Mouse (Mus musculus): Measurements from ENCODE around the gene Heatr1. TPM values are rescaled to one million over a fixed set of nuclear protein-coding genes. Genes with fewer than 3 reads are reported as not detected.

Heatr1 gene
- 10 to 100 TPM; 24.9 to 28.9 TPM for total RNA-seq (2021)

DNA sequence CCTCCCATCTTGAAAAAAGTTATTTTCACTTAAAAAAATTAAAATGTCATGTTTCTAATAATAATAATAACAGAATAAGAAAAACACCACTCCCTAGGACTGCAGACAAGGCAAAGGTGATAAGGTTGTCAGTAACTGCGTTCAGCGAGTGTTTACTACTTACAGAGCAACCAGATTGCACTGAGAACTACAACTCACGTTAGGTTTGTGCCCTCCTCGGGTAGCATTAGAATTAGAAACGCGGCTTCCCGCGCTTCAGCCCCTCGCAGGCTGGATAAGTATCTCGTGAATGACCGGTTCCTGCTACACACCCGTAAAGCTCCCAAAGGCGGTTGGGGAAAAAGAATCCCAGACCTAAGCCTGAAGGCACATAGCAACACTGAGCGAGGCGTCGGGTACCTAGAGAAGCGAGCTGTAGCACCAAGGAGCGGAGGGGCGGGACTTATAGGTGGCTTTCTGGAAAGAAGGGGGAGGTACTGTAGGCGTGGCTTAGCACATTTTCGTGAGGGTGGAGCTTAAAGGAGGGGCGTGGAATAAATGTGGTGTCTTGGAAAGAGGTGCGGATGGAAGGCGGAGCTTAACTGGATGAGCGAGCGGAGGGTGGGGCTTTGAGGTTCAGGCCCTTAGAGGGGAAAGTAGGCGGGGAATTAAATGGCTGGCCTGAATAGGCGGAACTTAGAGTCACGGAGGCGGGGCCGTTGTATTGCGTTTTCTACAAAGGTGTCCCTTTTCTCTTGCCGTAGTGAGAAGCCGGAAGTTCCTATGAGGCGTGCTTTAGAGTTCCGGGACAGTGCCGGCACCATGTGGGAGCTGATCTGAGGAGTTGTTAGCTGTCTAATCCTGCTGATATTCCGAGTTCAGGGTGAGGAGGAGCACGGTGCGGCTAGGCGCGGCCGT lies at the start of gene Heatr1:
Heatr1 (plus strand) TSS at position 419 of the 897 bp plus-strand sequence.
- intact Hi-C loops (cut with DNase I) = no loop called here
- peak; percentile 93 to 98 for DNase-seq (ENCODE audit: low spot score in 2 of 2)

DNA sequence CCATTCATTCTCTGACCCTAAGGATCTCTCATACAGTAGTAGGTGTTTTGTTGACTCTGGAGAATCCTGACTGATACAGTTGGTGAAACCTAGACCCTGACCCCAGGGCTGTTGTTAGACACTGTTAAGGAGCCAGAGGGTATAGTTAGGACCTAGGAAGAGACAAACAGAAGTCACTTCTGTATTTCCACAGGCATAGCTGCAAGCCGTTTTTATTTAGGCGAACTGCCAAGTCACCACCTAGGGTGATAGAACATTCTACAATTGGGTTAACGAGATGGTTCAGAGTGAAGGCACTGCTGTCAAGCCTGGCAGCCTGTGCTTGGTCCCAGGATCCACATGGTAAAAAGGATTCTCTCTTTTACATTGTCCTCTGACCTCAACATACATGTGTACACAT lies 48.0 kb upstream of the Heatr1 start:
- intact Hi-C loops (cut with DNase I) = no loop called here
- DNase-seq (ENCODE audit: low spot score in 2 of 2) = no peak

DNA sequence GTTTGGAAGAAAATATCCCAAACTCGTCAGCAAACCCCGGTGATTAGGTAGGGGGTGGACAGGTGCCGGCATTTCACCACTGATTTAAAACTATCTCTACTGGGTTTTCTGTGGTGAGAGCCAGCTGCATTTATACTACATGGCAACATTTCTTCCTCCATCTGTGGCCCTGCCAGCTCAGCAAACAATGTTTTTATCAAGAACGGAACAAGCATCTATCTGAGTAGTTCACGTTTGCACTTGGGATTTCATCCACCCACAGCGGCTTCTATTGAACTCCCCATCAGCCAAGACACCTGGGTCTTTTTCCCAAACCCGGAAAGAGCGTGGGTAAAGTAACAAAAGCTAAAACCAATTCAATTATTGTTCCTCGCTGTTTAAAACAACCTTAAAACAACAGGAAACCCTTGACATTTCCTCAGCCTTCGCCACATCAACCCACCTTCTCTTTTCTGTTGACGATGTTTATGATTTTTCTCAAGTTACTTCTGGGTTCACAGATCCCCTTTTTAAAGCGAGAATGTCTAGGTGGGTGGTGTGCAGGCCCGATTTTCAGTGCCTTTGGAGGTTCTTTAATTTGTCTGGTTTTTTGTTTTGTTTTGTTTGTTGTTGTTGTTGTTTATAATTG lies 45.5 kb upstream of the Heatr1 start:
- intact Hi-C loops (cut with DNase I) = no loop called here
- no peak for DNase-seq (ENCODE audit: low spot score in 2 of 2)

DNA sequence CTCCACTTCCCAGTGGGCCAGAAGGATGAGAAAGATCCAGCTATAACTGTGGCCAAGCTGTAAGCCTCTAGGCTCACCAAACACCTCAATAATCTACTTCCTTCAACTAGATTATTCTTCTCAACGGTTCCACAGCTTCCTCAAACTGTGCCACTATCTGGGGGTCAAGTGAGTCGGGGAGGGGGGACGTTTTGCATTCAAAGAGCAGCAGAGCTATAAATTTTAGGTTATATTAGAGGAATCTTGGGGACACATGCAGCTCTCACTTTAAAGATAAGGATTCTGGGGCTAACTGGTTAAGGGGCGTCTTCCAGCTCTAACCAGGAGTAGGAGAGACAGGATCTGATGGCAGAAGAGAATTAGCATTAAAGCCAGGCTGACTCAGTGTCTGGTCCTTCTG lies 38.6 kb upstream of the Heatr1 start:
- no peak for DNase-seq (ENCODE audit: low spot score in 2 of 2)
- intact Hi-C loops (cut with DNase I) = no loop called here

DNA sequence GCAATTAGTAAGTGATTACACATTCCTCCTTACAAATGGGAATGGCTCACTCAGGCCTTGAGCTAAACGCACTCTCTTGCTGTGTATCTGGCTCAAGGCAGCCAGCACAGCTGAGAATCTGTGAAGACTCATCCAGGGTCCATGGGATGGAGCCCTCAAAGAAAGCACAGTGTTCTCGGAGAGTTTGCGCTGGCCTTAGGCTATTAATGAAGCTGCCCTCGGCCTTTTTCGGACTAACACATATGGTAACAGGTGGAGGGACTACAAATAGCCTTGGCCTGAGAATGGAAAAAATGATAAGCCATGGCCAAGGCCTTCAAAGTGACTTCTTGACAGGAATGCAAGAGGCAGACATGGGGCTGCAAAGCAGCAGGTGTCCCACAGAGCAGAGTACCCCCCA lies 37.3 kb upstream of the Heatr1 start:
- no peak for DNase-seq (ENCODE audit: low spot score in 2 of 2)
- intact Hi-C loops (cut with DNase I) = no loop called here

DNA sequence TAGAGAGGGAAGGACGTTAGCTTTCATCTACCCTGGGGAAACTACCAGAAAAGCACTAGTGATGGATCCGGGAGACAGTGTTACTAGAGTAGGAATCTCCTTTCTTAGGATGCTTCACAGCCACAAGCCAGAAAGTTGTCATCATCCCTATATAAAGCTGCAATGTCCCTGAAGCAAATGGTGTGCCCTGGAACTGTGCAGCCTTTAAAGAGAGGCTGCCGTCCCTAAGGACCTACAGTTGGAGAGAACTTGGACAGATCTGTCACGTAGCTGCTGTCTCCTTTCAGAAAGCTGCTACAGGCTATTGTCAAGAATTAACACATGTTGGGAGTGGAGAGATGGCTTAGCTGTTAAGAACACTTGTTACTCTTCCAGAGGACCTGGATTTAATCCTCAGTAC lies 33.3 kb upstream of the Heatr1 start:
- intact Hi-C loops (cut with DNase I) = no loop called here
- no peak for DNase-seq (ENCODE audit: low spot score in 2 of 2)

DNA sequence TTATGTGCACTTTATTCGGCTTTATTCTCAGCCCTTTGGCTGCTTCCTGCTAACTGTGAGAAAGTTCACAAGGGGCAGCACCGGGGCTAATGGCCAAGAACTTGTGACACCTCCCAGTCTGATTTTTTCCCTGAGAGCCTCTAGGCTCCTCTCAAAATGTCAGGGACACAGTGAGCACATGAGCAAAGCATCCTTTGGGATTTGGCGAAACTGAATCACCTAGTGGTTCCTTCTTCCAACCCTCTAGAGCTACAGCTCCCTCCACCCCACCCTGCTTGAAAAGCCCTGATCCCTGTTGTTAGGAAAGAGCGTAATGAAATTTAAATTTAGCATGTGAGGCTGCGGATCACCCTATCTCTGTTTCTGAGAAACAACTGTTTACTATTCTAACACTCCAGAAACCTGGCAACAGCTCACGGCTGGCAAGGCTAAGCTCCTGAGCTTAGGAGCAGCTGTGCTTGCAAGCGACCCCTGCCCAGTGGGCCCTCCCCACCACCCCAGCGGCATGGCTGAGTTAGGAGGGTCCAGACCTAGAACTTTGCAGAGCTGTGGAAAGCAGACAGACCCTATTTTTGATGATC lies 25.7 kb upstream of the Heatr1 start:
- intact Hi-C loops (cut with DNase I) = no loop called here
- no peak for DNase-seq (ENCODE audit: low spot score in 2 of 2)

DNA sequence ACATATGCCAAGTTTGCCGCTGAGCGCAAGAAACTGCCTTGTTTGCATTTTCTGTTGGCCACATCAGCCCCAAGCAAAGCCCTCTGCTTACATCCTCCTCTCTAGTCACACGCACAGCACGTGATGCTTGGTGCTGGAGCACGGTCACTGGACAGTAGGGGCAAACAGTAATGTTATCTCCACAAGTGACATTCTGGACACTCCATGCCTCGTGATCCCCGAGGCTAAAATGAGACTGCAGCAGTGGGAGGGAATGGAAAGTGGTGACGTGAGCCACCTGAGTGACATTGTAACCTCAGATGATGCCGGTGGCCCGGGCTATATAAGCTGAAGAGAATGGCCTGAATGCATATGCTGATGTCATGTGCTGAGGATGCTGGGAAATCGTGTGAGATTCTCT lies 24.9 kb upstream of the Heatr1 start:
- DNase-seq (ENCODE audit: low spot score in 2 of 2) = no peak
- intact Hi-C loops (cut with DNase I) = no loop called here

DNA sequence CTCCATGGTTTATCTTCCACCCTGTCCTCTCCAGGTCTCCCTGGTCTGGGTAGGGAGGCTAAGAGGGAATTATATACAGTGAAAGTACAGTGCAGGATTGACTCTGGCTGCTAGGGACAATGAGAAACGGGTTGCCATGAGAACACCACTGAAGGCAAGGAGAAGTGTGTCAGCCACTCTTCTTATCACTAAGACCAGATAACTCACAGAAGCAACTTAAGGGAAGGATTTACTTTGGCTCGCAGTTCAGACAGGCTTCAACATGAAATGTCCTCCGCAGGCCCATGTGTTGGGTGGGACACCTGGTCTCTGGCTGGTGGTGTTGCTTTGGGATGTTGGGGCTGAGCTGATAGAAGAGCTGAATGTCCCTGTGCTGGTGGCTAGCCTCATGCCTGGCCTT lies 22.1 kb upstream of the Heatr1 start:
- intact Hi-C loops (cut with DNase I) = no loop called here
- DNase-seq (ENCODE audit: low spot score in 2 of 2) = no peak

DNA sequence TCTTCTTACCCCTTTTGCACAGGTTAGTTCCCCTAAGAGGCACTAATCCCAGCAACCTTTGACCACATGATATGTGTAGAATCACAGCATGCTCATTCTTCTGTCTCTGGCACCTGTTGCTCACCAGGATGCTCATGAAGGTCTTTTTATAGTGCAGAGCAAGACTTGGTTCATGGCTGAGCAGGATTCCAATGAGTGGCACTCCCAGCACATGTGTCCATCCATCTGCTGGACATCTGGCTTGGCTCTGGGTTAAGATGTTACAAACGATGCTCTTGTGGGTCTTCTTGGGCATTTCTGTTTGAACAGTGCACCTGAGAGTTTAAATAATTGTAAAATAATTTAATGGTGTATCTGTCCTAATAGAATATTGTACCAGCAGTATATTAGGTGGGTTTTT lies 18.0 kb upstream of the Heatr1 start:
- no peak for DNase-seq (ENCODE audit: low spot score in 2 of 2)
- intact Hi-C loops (cut with DNase I) = no loop called here

DNA sequence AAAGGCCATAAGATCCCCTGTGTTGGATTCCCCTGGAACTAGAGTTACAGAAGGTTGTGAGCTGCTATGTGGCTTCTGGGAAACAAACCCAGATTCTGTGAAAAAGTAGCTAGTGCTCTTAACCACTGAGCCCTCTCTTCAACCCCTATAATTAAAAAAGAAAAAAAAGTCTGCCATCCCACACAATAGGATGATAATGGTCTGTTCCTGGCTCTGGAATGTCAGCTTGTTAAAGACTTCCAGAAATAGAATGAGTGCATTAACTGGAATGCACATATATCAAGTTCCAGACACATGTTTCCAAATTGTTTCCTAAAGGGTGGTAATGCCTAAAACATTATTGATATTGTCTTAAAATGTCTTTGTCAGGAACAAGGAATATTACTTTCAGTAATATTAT lies 10.0 kb upstream of the Heatr1 start:
- no peak for DNase-seq (ENCODE audit: low spot score in 2 of 2)
- intact Hi-C loops (cut with DNase I) = no loop called here

DNA sequence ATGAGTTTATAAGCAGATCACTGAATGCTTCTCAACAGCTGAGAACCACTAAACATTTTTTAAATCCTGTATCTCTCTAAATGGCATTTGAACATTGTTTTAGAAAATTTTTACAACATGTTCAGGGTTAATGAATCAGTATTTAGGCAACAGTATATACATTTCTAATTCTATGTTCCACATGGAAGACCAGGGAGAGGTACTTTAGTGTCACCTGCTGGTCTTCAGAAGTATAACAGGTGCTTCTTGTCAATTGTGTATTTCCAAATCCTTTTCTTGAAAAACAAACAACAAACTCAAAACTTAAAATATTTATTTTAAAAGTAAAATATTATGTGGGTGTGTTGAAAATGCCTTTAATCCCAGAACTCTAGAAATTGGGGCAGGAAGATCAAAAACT lies 8.5 kb upstream of the Heatr1 start:
- intact Hi-C loops (cut with DNase I) = loop anchor here (1.0 kb wide), 2 partner anchors 90 to 176 kb away; no protein-coding TSS in a partner anchor
- DNase-seq (ENCODE audit: low spot score in 2 of 2) = peak; percentile 32 to 48

DNA sequence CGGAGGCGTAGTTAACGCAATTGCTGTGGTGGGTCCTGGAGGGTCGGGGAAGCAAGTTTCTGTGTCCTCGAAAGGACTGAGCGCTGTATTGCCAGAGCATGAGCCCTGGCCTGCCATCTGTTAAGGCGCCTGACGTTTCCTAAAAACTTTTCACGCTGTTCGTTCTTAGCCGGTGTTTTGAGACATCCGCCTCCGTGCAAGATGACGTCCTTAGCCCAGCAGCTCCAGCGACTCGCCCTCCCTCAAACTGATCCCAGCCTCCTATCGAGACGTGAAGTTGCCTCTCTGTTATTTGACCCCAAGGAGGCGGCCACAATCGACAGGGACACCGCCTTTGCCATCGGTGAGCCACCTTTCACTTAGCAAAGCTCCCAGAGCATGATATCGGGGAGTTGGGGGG lies 744 bp downstream of the Heatr1 start:
- no peak for DNase-seq (ENCODE audit: low spot score in 2 of 2)
- intact Hi-C loops (cut with DNase I) = no loop called here

DNA sequence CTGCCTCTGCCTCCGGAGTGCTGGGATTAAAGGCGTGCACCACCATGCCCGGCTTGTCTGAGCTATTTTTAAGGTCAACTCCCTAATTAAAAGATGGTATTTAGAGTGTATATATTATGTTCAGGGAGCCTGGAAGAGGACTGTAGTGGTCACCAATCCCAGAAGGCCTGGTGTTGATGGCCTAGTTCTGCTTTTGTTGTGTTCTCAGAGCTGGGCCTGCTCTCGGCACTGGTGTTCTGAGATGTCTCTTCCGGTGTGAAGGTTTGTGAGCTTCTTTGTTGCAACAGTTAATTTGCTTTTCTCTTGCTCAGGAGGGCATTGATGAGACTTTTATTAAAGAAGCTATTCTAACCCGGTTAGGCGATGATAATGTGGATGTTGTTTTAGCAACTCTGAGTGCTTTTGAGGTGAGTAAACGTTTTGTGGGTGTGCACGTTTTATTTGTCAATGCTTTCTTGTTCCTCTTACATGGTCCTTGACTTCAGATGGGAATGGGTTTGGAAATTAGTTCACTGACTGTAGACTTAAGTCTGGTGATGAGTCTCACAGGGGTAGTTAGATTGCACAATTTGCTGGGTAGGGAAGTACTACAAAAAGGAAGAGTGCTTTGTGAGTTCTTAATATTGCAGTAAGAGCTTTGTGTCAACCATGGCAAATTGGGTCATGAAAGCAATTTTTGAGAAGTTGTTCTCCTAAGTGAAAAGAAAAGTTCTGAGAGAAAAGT lies 13.7 kb downstream of the Heatr1 start:
- intact Hi-C loops (cut with DNase I) = no loop called here
- no peak for DNase-seq (ENCODE audit: low spot score in 2 of 2)

DNA sequence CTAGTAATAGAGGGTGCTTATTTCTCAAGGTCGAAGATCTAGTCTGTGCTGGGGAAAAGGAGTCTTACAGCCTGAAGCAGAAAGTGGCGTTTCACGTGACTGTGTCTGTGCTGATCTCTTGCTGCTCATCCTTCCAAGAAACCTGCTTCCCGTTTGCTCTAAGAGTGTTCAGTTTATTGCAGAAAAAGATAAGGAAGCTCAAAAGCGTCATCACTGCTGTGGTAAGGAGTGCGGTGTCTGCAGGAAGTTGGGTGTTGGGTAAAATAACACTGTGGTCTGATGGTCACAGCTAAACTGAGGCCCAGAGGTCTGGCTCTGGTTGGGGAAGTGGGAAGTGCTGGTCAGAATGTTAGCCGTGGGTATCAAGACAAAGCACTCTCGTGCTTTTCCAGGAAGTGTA lies 17.2 kb downstream of the Heatr1 start:
- peak in 1 of 2 experiments; percentile 62 for DNase-seq (ENCODE audit: low spot score in 2 of 2)
- intact Hi-C loops (cut with DNase I) = no loop called here

DNA sequence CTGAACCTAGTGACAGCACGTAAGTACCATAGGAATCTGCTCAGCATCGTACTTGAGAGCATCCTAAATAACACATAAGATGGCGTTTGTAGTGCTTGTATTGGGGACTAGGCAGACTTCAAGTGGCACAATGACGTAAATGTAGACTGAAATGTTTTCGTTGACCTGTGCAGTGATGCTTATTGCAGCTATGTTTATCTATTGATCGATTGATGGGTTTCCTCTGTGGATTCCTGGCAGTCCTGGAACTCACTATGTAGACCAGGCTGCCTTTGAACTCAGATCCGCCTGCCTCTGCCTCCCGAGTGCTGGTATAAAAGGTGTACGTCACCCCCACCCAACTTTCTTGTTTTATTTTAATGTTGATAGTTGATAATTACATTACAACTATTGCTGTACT lies 25.8 kb downstream of the Heatr1 start:
- DNase-seq (ENCODE audit: low spot score in 2 of 2) = no peak
- intact Hi-C loops (cut with DNase I) = no loop called here

DNA sequence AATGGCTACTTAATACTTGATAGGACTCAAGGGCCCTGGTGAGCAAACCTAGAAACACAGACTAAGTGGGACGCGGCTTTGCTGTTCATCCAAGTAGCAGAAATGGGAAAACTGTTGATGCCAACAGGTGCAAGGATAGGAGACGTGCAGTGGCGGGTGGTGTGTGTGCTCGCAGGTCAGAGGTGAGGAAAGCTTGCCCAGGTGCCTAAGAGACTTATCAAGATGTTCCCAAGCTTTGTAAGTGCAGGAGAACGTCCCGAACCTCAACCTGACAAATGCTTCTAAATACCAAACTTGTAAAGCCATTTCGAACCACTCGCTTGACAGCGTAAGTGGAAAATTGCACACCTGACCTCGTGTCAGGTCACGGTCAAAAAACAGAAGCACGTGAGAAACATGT lies 33.7 kb downstream of the Heatr1 start:
- intact Hi-C loops (cut with DNase I) = no loop called here
- no peak for DNase-seq (ENCODE audit: low spot score in 2 of 2)

DNA sequence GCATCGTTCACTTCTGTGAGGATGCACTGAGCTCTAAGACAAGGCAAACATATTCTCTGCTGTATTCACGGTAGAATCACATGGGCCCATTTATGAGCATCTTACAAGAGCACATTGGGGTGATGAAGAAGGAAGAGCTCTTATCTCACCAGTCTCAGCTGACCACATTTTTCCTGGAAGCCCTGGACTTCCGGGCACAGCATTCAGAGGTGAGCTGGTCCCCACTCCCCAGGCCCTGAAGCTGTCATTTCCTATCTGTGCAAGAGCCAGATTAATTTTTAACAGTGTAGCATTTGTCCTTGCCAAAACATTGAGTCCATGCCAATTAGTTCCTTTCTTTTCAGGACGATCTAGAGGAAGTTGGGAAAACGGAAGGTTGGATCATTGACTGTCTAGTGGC lies 39.0 kb downstream of the Heatr1 start:
- DNase-seq (ENCODE audit: low spot score in 2 of 2) = no peak
- intact Hi-C loops (cut with DNase I) = no loop called here

DNA sequence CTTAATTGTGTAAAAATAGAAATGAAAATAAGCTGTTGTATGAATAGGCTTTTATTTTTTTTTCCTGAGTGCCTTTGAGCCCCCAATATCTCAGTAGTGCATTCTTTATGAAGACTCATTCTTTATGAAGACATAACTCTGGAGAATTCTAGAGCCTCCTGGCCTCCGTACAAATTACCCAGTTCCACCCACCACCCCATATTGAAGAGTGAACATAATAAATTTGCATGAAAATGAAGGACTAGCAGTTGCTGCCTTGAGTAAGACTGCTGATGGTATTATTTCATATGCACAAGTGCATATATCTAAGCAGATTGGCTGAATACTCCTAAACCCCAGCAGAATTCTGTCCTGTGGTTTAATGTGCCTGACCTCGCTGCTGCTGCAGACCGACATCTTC lies 44.8 kb downstream of the Heatr1 start:
- DNase-seq (ENCODE audit: low spot score in 2 of 2) = peak in 1 of 2 experiments; percentile 50
- intact Hi-C loops (cut with DNase I) = no loop called here

DNA sequence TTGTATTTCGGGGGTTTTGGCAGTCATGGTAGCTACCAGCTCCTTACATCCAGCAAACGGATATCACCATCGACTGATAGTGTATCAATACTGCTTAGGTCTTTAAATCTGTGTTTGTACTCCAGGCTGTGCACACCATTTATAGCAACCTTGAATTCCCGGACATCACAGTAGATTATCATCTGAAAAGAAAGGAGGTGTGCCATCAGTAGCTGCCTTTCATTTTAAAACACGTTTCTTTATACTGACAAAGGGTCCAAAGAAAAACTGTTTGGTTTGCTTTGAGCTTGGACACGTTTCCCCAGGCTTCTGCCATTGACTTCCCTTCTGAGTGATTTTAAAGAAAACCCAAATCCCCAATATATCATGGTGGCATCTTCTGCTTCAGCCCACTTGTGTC lies 46.0 kb downstream of the Heatr1 start:
- intact Hi-C loops (cut with DNase I) = no loop called here

More for the DNA sequence above, 46.0 kb downstream of the Heatr1 start:
- no peak for DNase-seq (ENCODE audit: low spot score in 2 of 2)

Data from left cerebral cortex, postnatal 25 days (tissue).